Mouse (Mus musculus) liver, adult 2 months (tissue): ENCODE results near the gene Zswim5.

Source experiments
- CTCF ChIP-seq: fragments of 200-500 bp; IDR thresholded peaks from 2 replicates; pipeline ENCODE4 v1.5.1; 2011; ENCODE audit warnings: low read depth, low read length, control low read depth
- POLR2A ChIP-seq: fragments of 200-500 bp; IDR thresholded peaks from 2 replicates; pipeline ENCODE4 v1.6.1; 2011; ENCODE audit warnings: low read length, control low read depth; ENCODE audit not compliant: insufficient read depth; ENCODE audit errors: extremely low read depth

- no peak for TF ChIP-seq CTCF
- no peak for TF ChIP-seq POLR2A
Observed at GRCm38 (mm10) chr4:116869898-116870297, 7.3 kb upstream of the Zswim5 start.
